Mouse (Mus musculus) neutrophil, adult 65 days (primary cell): ENCODE data around the gene Eif2ak1. TPM values are rescaled to one million over a fixed set of nuclear protein-coding genes. Genes with fewer than 3 reads are reported as not detected.

Source experiments
- total RNA-seq: library from RNA; stranded (reverse); gene quantifications from 2 replicates; pipeline ENCODE4 v1.2.4, GENCODE M21; 2023

Gene Eif2ak1
- total RNA-seq, result 49.5 and 61.7 TPM in 2 replicates

GRCm38 (mm10) chr5:143817116-143817930 lies at the start of gene Eif2ak1:
Gene Eif2ak1, plus strand, starts transcription at chr5:143817788.

DNA sequence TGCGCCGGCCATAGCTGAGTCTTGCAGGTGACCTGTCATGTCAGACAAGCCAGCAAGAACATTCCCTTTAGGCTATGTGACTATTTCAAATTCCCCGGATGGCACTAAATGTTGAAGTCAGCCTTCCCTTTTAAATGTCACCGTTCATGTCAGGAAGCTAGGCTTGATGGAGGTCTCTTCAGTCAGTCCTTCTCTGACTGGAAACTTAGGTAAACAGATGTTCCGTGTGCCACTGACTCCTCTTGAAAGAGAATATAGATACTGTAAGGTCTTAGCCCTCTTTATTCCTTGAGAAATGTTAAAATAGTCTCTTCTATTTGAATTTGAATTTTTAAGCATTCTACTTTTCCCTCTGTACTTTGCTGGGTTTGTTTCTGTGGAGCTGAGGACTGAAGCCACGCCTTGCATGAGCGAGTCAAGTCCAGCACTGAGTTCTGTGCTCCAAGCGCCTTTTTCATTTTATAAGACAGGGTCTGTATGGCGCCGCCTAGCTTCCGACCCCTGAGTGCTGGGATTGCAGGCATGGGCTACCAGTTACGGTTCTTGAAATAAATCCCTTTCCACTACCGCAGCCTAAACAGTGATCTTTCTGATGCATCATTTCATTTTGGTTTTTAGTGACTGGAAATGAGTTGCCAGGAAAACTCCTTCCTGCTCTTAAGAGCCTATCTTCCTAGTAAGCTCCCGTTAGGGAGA lies 80.2 kb downstream of the Eif2ak1 start, which contains the start of gene Ankrd61:
Gene Ankrd61, minus strand, starts transcription at position 51 of the 696 bp plus-strand sequence.

GRCm38 (mm10) chr5:143909417-143910400 lies 92.1 kb downstream of the Eif2ak1 start, which contains the start of the genes Aimp2 and Pms2:
Gene Aimp2, minus strand, starts transcription at chr5:143909847.
Gene Pms2, plus strand, starts transcription at chr5:143909964.

DNA sequence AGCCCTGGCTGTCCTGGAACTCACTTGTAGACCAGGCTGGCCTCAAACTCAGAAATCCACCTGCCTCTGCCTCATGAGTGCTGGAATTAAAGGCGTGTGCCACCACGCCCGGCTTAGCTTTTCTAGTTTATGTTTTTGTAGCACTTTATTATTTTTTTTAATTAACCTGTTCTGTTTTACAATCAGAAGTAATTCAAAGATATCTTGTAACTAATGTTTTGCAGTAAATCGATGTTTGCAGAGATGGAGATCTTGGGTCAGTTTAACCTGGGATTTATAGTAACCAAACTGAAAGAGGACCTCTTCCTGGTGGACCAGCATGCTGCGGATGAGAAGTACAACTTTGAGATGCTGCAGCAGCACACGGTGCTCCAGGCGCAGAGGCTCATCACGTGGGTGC lies 110.3 kb downstream of the Eif2ak1 start, which contains the start of gene Gm42421:
Gene Gm42421, plus strand, starts transcription at position 301 of the 400 bp plus-strand sequence.

GRCm38 (mm10) chr5:143932831-143933230 lies 115.2 kb downstream of the Eif2ak1 start, which contains the start of gene Rsph10b:
Gene Rsph10b, plus strand, starts transcription at chr5:143933035.

Other genes starting within 250 kb of the Eif2ak1 start
- gene Cyth3, start 195.3 kb upstream of the Eif2ak1 start, total RNA-seq, result 5.2 and 6.1 TPM in 2 replicates
- 12.9 and 18.5 TPM in 2 replicates for gene Usp42, start 85.5 kb upstream of the Eif2ak1 start, total RNA-seq
- gene Ankrd61, start 79.9 kb downstream of the Eif2ak1 start, total RNA-seq, result not detected in 2 replicates
- 8.0 and 8.6 TPM in 2 replicates for gene Aimp2, start 92.1 kb downstream of the Eif2ak1 start, total RNA-seq
- gene Pms2, start 92.2 kb downstream of the Eif2ak1 start, total RNA-seq, result 6.7 and 14.5 TPM in 2 replicates
- not detected in 2 replicates for gene Gm42421, start 110.4 kb downstream of the Eif2ak1 start, total RNA-seq
- not detected in 2 replicates for gene Rsph10b, start 115.2 kb downstream of the Eif2ak1 start, total RNA-seq
- 50.8 and 62.2 TPM in 2 replicates for gene Ccz1, start 197.1 kb downstream of the Eif2ak1 start, total RNA-seq
- gene Ocm, start 208.9 kb downstream of the Eif2ak1 start, total RNA-seq, result not detected in 2 replicates